Mouse (Mus musculus) spleen, adult 2 months (tissue): ENCODE data around the gene Adar. TPM values are rescaled to one million over a fixed set of nuclear protein-coding genes. Genes with fewer than 3 reads are reported as not detected.

ENCODE experiments used
- DNase-seq, 2 experiments: peaks; one replicate each; pipeline versions ENCODE4 v3.0.0 to v3.0.0-alpha.2; 2012 to 2021; ENCODE audit warnings: low spot score in 2 of 2, low read depth in 1 of 2
- H3K27ac ChIP-seq: fragments of 200-500 bp; 2 replicates; pipeline ENCODE4 v1.5.1; 2012; ENCODE audit warnings: low read length, inconsistent platforms; ENCODE audit not compliant: insufficient read depth
- H3K27me3 ChIP-seq: fragments of 200-500 bp; 2 replicates; pipeline ENCODE4 v1.6.1; 2012; ENCODE audit warnings: mild to moderate bottlenecking, moderate library complexity, low read length, inconsistent platforms; ENCODE audit not compliant: control insufficient read depth, insufficient read depth
- H3K36me3 ChIP-seq: fragments of 200-500 bp; 2 replicates; pipeline ENCODE4 v1.6.1; 2012; ENCODE audit warnings: mild to moderate bottlenecking, low read length, inconsistent platforms; ENCODE audit not compliant: control insufficient read depth, insufficient read depth
- H3K4me1 ChIP-seq: fragments of 200-500 bp; 2 replicates; pipeline ENCODE4 v1.6.1; 2011; ENCODE audit warnings: inconsistent platforms; ENCODE audit not compliant: control insufficient read depth, insufficient read depth, insufficient read length
- H3K4me3 ChIP-seq: fragments of 200-500 bp; 2 replicates; pipeline ENCODE4 v1.5.1; 2011; ENCODE audit warnings: mild to moderate bottlenecking, inconsistent platforms; ENCODE audit not compliant: insufficient read depth, insufficient read length; ENCODE audit errors: extremely low read depth
- CTCF ChIP-seq: fragments of 200-500 bp; IDR thresholded peaks from 2 replicates; pipeline ENCODE4 v1.5.1; 2011; ENCODE audit warnings: mild to moderate bottlenecking, inconsistent platforms; ENCODE audit not compliant: insufficient read depth, insufficient read length, insufficient replicate concordance; ENCODE audit errors: extremely low read depth
- POLR2A ChIP-seq: fragments of 200-500 bp; IDR thresholded peaks from 2 replicates; pipeline ENCODE4 v1.6.1; 2011; ENCODE audit warnings: low read depth, low read length, inconsistent platforms
- WGBS: fragments of 180-500 bp; shearing (Covaris S2); methylation state at CpG from one replicate; pipeline ENCODE4 v1.1.7; 2018; 5-methylcytosine and 5-hydroxymethylcytosine counted together
- polyA plus RNA-seq: library from polyadenylated mRNA; depleted of rRNA; stranded (reverse); fragments of >200 nt; gene quantifications from 2 replicates; pipeline ENCODE4 v1.2.3, GENCODE M21; 2012

Gene Adar
- polyA plus RNA-seq, 1 experiment, result 40.5 TPM

DNA sequence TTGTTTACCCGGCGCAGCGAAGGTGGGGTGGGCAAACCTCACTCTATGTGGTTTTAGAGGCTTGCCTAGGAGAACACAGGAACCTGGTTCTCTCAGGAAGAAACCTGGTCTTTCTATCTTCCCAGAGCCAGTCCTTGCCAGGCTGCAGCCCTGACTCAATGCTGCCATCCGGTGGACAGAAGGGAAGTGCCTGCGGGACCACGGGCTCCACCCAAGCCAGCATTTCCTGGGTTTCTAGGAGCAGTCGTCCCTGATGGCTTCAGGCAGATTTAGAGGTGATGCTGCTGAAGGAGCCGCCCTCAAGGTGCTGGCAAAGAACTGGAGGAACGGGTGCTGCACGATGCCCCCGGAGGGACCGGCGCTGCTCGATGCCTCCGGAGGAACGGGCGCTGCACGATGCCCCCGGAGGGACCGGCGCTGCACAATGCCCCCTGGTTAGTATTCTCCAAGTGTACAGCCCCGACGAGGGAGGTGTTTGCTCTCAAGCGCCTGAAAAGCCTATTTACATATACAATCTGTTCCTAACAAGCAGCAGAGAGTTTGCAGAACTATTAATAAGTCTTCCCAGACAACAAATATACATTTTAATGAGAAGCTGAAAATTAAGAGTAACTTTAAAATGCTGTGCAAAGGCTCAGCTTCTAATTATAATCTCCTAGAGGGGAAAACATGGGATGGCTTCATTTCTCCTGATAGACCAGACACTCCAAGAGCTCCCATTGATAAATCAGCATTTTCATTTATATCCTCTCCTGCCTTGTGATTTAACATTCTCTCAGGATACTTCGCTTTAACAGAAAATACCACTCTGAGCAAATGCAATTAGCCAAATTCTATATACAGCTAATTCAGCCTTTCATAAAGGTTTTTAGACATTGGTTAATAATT is 25.9 kb upstream of the Adar start:
- no peak for TF ChIP-seq POLR2A
- TF ChIP-seq CTCF, result peak; percentile 92
- peak; percentile 9 to 67 for DNase-seq
- 6% methylated on average over 25 of the region's 25 CpGs for WGBS
- peak overlapping the region; percentile 16; the same call in 1 of the 2 replicates for H3K4me3 ChIP-seq
- no peaks in the 10 kb centered on the region for H3K36me3 ChIP-seq
- H3K27me3 ChIP-seq, result no peaks in the 10 kb centered on the region; the same call in 1 of the 2 replicates
- H3K27ac ChIP-seq, result no peak overlapping the region
- no peaks in the 10 kb centered on the region; the same call in 1 of the 2 replicates for H3K4me1 ChIP-seq

DNA sequence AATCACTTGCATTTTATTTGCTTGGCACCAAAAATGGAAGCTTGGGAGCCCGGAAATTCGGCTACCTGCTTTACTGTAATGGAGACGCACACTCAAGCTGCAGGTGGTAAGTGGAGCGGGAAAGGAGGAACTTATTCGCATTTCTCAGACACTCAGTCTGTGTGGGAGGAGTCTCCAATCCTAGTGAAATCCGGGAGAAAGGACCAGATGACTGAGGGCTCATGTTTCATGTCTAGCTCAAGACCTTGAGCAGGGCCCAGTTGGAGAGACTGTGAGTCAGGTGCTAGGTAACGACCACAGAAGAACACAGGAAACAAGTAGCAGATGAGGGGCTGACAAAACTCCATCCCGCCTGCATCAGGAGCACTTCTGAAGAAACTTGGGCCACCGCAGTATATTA is 23.0 kb upstream of the Adar start:
- Histone ChIP-seq H3K4me1 (no peaks in the 10 kb centered on the region; the same call in 1 of the 2 replicates), H3K36me3 (no peaks in the 10 kb centered on the region), H3K27me3 (no peaks in the 10 kb centered on the region; the same call in 1 of the 2 replicates), H3K4me3 (no peak overlapping the region), H3K27ac (no peak overlapping the region)
- TF ChIP-seq POLR2A, result no peak
- TF ChIP-seq CTCF, result no peak
- no peak for DNase-seq
- WGBS, result 68% methylated on average over 9 of the region's 9 CpGs

DNA sequence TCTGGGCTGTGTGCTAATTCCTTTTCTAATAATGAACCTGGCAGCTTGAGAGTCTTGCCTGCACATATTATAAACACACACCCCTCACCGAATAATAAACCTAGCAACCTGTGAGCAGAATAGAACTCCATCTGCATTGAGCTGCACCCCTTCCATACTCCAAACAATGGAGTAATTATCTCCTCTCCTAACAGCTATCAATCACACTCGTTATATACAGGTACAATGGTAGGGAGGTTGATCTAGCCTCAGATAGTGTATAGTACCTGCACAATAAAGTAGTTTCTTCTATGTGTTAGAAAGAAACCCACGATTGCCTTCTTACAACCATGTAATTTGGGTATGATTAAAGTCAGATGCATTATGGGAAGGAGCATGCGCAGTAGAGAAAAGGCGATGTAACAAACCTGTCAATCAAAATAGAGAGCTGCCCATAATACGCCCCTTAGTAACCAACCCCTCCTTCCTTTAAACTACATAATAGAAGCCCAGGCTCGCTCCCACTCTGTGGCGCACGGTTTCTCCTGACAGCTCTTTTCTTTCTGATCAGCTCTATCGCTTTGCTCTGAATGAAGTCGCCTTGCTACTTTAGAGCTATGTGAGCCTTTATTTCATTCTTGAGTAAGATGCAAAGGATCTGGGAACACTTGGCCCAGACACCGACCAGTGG is 18.5 kb upstream of the Adar start:
- no peak for TF ChIP-seq CTCF
- no peak for TF ChIP-seq POLR2A
- no peaks in the 10 kb centered on the region for H3K36me3 ChIP-seq
- no peak overlapping the region for H3K27ac ChIP-seq
- 87% methylated on average over 12 of the region's 12 CpGs for WGBS
- H3K4me1 ChIP-seq, result no peaks in the 10 kb centered on the region
- DNase-seq, result no peak
- H3K4me3 ChIP-seq, result no peak overlapping the region
- no peaks in the 10 kb centered on the region for H3K27me3 ChIP-seq

DNA sequence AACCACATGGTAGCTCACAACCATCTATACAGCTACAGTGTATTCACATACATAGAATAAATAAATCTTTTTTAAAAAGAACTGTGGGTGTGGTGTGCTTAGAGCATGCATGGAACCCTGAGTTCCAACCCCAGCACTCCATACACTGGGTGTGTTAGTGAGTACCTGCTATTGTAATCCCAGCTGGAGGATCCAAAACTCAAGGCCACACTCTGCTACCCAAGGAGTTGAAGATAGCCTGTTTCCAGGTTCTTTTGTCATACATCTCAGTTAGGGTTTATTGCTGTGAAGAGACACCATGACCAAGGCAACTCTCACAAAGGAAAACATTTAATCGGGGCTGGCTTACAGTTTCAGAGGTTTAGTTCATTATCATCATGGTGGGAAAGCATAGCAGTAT is 15.9 kb upstream of the Adar start:
- TF ChIP-seq CTCF (no peak), POLR2A (no peak)
- Histone ChIP-seq H3K27me3 (no peaks in the 10 kb centered on the region), H3K36me3 (no peaks in the 10 kb centered on the region), H3K4me3 (no peak overlapping the region), H3K27ac (no peak overlapping the region), H3K4me1 (no peaks in the 10 kb centered on the region)
- whole genome bisulfite sequencing, result 86% methylated on average over 1 of the region's 1 CpGs
- no peak for DNase-seq

DNA sequence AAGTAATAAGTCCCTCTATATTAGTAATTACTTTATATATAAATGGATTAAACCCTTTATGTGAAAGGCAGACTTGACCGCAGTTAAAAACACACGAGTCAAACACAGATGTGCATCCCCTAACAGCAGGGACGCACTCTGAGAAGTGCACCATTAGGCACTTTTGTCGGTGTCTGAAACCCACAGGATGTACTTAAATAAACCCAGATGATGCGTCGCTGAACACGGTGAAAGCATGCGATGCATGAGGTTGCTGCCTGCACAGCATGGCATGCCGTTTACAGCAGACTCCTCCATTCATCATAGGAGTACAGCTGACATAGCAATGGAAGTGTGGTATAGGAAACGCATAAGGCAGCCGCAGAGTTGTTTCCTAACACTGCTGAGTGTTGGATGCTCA is 14.4 kb upstream of the Adar start:
- Histone ChIP-seq H3K4me3 (no peak overlapping the region), H3K27ac (no peak overlapping the region), H3K27me3 (no peaks in the 10 kb centered on the region), H3K4me1 (no peaks in the 10 kb centered on the region), H3K36me3 (no peaks in the 10 kb centered on the region)
- WGBS, result 52% methylated on average over 11 of the region's 11 CpGs
- no peak for DNase-seq
- TF ChIP-seq CTCF, result no peak
- no peak for TF ChIP-seq POLR2A

DNA sequence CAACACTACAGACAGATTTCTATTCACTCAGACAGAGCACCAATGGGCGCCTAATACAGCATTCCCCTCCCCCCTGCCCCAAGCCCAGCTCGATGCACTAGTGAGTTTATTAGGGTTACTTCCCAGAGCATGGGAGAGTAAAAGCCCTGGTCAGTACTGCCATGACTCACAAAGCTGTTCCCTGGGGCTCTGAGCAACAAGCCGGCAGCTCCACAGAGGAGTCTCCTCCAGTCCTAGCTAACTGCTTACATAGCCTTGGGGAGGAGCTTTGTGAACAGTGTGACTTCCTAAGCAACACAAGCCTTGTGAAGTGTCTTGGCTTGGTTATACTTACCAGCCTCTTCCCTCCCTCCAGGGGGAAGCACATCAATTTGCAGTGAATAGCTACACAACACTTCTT is 11.2 kb upstream of the Adar start:
- Histone ChIP-seq H3K27me3 (no peaks in the 10 kb centered on the region), H3K4me1 (no peaks in the 10 kb centered on the region), H3K36me3 (no peaks in the 10 kb centered on the region), H3K4me3 (no peak overlapping the region), H3K27ac (no peak overlapping the region)
- TF ChIP-seq POLR2A (no peak), CTCF (no peak)
- no peak for DNase-seq
- 53% methylated on average over 3 of the region's 3 CpGs for WGBS

DNA sequence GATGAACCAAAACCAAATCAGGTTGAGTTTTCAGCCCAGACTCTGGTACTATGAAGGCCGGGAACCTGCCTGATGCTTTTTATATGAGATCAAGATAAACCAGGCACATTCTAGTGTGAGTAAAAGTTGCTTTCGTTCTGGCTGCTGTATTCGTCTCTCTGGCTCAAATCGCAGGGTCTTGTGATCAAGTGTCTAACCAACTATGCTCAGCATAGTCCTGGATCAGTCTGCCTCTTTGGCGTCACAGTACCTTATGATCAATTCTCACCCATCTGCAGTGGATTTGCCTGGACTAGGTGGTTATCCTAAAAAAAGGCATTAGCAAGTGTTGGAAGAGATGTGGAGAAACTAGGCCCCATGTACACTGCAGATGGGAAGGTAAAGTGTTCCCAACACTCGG is 10.8 kb upstream of the Adar start:
- TF ChIP-seq POLR2A, result no peak
- no peak for TF ChIP-seq CTCF
- H3K4me1 ChIP-seq, result no peaks in the 10 kb centered on the region
- H3K4me3 ChIP-seq, result no peak overlapping the region
- no peak overlapping the region for H3K27ac ChIP-seq
- DNase-seq, result no peak
- H3K36me3 ChIP-seq, result no peaks in the 10 kb centered on the region
- H3K27me3 ChIP-seq, result no peaks in the 10 kb centered on the region
- WGBS, result 85% methylated on average over 6 of the region's 6 CpGs
